Mouse (Mus musculus): ENCODE data around the gene Mtmr2. TPM values are rescaled to one million over a fixed set of nuclear protein-coding genes. Genes with fewer than 3 reads are reported as not detected.
A peak's percentile ranks its signal among the peaks of the same experiment; 100 is the strongest.
"Not testable (repeated sequence)": the region's sequence is repeated elsewhere in the genome, so short reads cannot be mapped to it uniquely, and the experiment has no call there.

Gene Mtmr2
- polyA plus RNA-seq, 1 experiment from 2014 or later, result 70.4 TPM

- ATAC-seq (ENCODE audit: insufficient read depth, low FRiP score), result not testable (repeated sequence)
Observed at GRCm38 (mm10) chr9:13790864-13791263, 42.7 kb downstream of the Mtmr2 start.

DNA sequence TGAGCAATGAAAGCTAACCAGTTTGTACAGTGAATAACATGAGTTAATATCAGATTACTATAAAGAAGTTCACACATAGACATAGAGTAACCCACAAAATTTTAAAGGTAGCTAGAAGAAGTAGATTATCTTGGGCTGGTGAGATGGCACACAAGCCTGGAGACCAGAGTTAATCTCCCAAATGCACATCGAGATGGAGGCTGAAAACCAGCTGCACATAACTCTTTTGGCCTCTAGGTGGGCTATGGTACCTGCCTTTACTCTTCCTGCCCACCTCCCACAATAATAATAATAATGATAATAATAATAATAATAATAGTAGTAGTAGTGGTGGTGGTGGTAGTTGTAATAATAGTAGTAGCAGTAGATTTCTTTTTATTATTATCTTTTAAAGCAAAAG lies 46.1 kb downstream of the Mtmr2 start:
- Histone ChIP-seq H3K4me2 (ENCODE audit: low read depth, low read length) (no peak overlapping the region), H3K27me3 (ENCODE audit: control insufficient read depth, insufficient read depth, low read length) (no peaks in the 10 kb centered on the region), H3K9me3 (replicated peaks; ENCODE audit: control insufficient read depth, low read length) (no peaks in the 10 kb centered on the region), H3K27ac (ENCODE audit: low read length) (no peak overlapping the region), H3K36me3 (ENCODE audit: control insufficient read depth, insufficient read depth, low read length) (peaks cover 9% of the 10 kb centered on the region; the same call in 1 of the 2 replicates), H3K9ac (ENCODE audit: low read length) (no peak overlapping the region), H3K4me3 (replicated peaks; ENCODE audit: low read length) (no peak overlapping the region), H3K4me1 (ENCODE audit: control insufficient read depth, insufficient read depth, low read length) (no peaks in the 10 kb centered on the region)
- no peak for ATAC-seq (ENCODE audit: insufficient read depth, low FRiP score)
- WGBS, result 73% methylated on average over 1 of the region's 1 CpGs

More at GRCm38 (mm10) chr9:13790864-13791263, 42.7 kb downstream of the Mtmr2 start:
- not testable (repeated sequence) for H3K4me3 ChIP-seq (replicated peaks; ENCODE audit: low read length); H3K9ac ChIP-seq (ENCODE audit: low read length); H3K4me1 ChIP-seq (ENCODE audit: control insufficient read depth, insufficient read depth, low read length); H3K27ac ChIP-seq (ENCODE audit: low read length); H3K4me2 ChIP-seq (ENCODE audit: low read depth, low read length); H3K9me3 ChIP-seq (replicated peaks; ENCODE audit: control insufficient read depth, low read length); H3K27me3 ChIP-seq (ENCODE audit: control insufficient read depth, insufficient read depth, low read length)
- 0 out of 2 replicates have a peak, but pooled peaks cover 13% of the 10 kb centered on the region for H3K36me3 ChIP-seq (ENCODE audit: control insufficient read depth, insufficient read depth, low read length)
- 96% methylated on average over 7 of the region's 8 CpGs for WGBS

GRCm38 (mm10) chr9:13794756-13795155 lies 46.5 kb downstream of the Mtmr2 start:
- no peak overlapping the region for H3K4me2 ChIP-seq (ENCODE audit: low read depth, low read length)
- H3K27ac ChIP-seq (ENCODE audit: low read length), result no peak overlapping the region
- no peaks in the 10 kb centered on the region for H3K27me3 ChIP-seq (ENCODE audit: control insufficient read depth, insufficient read depth, low read length)
- peaks cover 8% of the 10 kb centered on the region; the same call in 1 of the 2 replicates for H3K36me3 ChIP-seq (ENCODE audit: control insufficient read depth, insufficient read depth, low read length)
- H3K4me1 ChIP-seq (ENCODE audit: control insufficient read depth, insufficient read depth, low read length), result no peaks in the 10 kb centered on the region
- ATAC-seq (ENCODE audit: insufficient read depth, low FRiP score), result no peak
- H3K9ac ChIP-seq (ENCODE audit: low read length), result no peak overlapping the region
- no peak overlapping the region for H3K4me3 ChIP-seq (replicated peaks; ENCODE audit: low read length)
- H3K9me3 ChIP-seq (replicated peaks; ENCODE audit: control insufficient read depth, low read length), result no peaks in the 10 kb centered on the region
- 92% methylated on average over 2 of the region's 2 CpGs for WGBS

DNA sequence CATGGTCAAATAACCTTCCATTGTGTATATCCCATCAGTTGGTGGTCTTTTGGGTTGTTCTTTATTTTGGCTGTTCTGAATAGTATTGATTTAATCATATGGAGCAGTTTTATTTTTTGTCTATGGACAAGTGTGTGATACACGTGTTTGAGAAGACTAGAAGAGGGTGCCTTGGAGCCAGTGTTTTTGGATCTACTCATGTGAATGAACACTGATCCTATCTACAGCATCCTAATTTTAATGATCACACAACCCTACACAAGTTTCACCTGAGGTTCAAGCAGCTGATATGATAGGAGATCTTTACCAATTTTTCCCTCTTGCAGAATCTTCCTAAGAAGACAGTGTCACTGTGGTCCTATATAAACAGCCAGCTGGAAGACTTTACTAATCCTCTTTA lies 56.3 kb downstream of the Mtmr2 start:
- Histone ChIP-seq H3K27me3 (ENCODE audit: control insufficient read depth, insufficient read depth, low read length) (no peaks in the 10 kb centered on the region), H3K9ac (ENCODE audit: low read length) (no peak overlapping the region), H3K4me3 (replicated peaks; ENCODE audit: low read length) (no peak overlapping the region), H3K4me1 (ENCODE audit: control insufficient read depth, insufficient read depth, low read length) (no peaks in the 10 kb centered on the region), H3K9me3 (replicated peaks; ENCODE audit: control insufficient read depth, low read length) (no peaks in the 10 kb centered on the region), H3K36me3 (ENCODE audit: control insufficient read depth, insufficient read depth, low read length) (peaks cover 24% of the 10 kb centered on the region), H3K27ac (ENCODE audit: low read length) (no peak overlapping the region), H3K4me2 (ENCODE audit: low read depth, low read length) (no peak overlapping the region)
- WGBS, result 71% methylated on average over 1 of the region's 1 CpGs
- no peak for ATAC-seq (ENCODE audit: insufficient read depth, low FRiP score)

GRCm38 (mm10) chr9:13806854-13807253 lies 58.6 kb downstream of the Mtmr2 start:
- Histone ChIP-seq H3K4me2 (ENCODE audit: low read depth, low read length) (no peak overlapping the region), H3K9ac (ENCODE audit: low read length) (no peak overlapping the region), H3K4me1 (ENCODE audit: control insufficient read depth, insufficient read depth, low read length) (no peaks in the 10 kb centered on the region), H3K9me3 (replicated peaks; ENCODE audit: control insufficient read depth, low read length) (no peaks in the 10 kb centered on the region), H3K36me3 (ENCODE audit: control insufficient read depth, insufficient read depth, low read length) (peaks cover 34% of the 10 kb centered on the region), H3K27me3 (ENCODE audit: control insufficient read depth, insufficient read depth, low read length) (no peaks in the 10 kb centered on the region), H3K4me3 (replicated peaks; ENCODE audit: low read length) (no peak overlapping the region), H3K27ac (ENCODE audit: low read length) (no peak overlapping the region)
- WGBS, result 94% methylated on average over 7 of the region's 7 CpGs
- ATAC-seq (ENCODE audit: insufficient read depth, low FRiP score), result no peak

GRCm38 (mm10) chr9:13807657-13808056 lies 59.4 kb downstream of the Mtmr2 start:
- Histone ChIP-seq H3K9me3 (replicated peaks; ENCODE audit: control insufficient read depth, low read length) (no peaks in the 10 kb centered on the region), H3K4me2 (ENCODE audit: low read depth, low read length) (no peak overlapping the region), H3K36me3 (ENCODE audit: control insufficient read depth, insufficient read depth, low read length) (peaks cover 38% of the 10 kb centered on the region), H3K4me1 (ENCODE audit: control insufficient read depth, insufficient read depth, low read length) (no peaks in the 10 kb centered on the region), H3K9ac (ENCODE audit: low read length) (no peak overlapping the region), H3K27me3 (ENCODE audit: control insufficient read depth, insufficient read depth, low read length) (no peaks in the 10 kb centered on the region), H3K4me3 (replicated peaks; ENCODE audit: low read length) (no peak overlapping the region), H3K27ac (ENCODE audit: low read length) (no peak overlapping the region)
- WGBS, result 75% methylated on average over 5 of the region's 5 CpGs
- ATAC-seq (ENCODE audit: insufficient read depth, low FRiP score), result no peak

- Histone ChIP-seq H3K4me3 (replicated peaks; ENCODE audit: low read length) (no peak overlapping the region), H3K9me3 (replicated peaks; ENCODE audit: control insufficient read depth, low read length) (no peaks in the 10 kb centered on the region), H3K36me3 (ENCODE audit: control insufficient read depth, insufficient read depth, low read length) (peaks cover 36% of the 10 kb centered on the region), H3K4me1 (ENCODE audit: control insufficient read depth, insufficient read depth, low read length) (no peaks in the 10 kb centered on the region), H3K4me2 (ENCODE audit: low read depth, low read length) (no peak overlapping the region), H3K27ac (ENCODE audit: low read length) (no peak overlapping the region), H3K27me3 (ENCODE audit: control insufficient read depth, insufficient read depth, low read length) (no peaks in the 10 kb centered on the region), H3K9ac (ENCODE audit: low read length) (no peak overlapping the region)
- ATAC-seq (ENCODE audit: insufficient read depth, low FRiP score), result no peak
Observed at GRCm38 (mm10) chr9:13809937-13810336, 61.7 kb downstream of the Mtmr2 start.

DNA sequence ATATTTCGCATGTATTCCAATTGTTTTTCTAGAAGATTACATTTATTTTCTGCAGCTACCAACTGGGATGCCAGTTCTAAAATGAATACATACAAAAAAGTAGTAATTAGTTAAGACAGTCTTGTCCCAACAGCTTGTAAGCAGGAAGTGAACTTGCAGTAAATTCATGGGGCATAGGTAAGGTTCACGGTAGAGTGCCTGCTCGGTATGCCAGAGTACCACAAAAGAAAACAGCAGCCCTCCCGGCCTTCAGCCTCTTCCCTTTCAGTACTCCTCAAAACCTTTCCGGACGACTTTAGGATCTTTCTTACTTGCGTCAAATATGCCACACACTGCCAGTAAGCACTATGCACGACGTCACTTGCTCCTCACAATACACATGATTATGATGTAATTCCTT lies 70.2 kb downstream of the Mtmr2 start:
- no peaks in the 10 kb centered on the region for H3K27me3 ChIP-seq (ENCODE audit: control insufficient read depth, insufficient read depth, low read length)
- H3K27ac ChIP-seq (ENCODE audit: low read length), result no peak overlapping the region
- no peak overlapping the region for H3K4me3 ChIP-seq (replicated peaks; ENCODE audit: low read length)
- no peaks in the 10 kb centered on the region for H3K4me1 ChIP-seq (ENCODE audit: control insufficient read depth, insufficient read depth, low read length)
- 93% methylated on average over 9 of the region's 9 CpGs for WGBS
- no peak overlapping the region for H3K4me2 ChIP-seq (ENCODE audit: low read depth, low read length)
- H3K36me3 ChIP-seq (ENCODE audit: control insufficient read depth, insufficient read depth, low read length), result peaks cover 35% of the 10 kb centered on the region
- ATAC-seq (ENCODE audit: insufficient read depth, low FRiP score), result no peak
- H3K9me3 ChIP-seq (replicated peaks; ENCODE audit: control insufficient read depth, low read length), result no peaks in the 10 kb centered on the region
- H3K9ac ChIP-seq (ENCODE audit: low read length), result no peak overlapping the region

DNA sequence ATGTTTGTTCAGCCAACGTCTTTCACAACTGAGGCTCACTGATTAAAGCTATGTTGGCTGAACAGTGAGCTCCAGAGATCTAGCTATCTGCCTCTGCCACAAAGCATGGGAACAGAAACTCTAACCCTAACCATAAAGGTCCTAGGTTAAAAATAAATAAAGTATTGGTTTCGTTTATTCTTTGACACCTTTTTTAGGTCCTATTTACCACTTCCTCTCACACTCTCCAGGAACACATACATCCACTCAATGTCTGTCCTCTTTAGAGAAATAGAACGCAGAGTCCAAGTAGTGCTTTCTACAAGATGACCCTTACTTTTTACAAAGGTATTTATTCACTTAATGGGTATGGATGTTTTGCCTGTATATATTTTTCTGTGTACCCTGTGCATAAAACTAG lies 72.6 kb downstream of the Mtmr2 start:
- Histone ChIP-seq H3K4me3 (replicated peaks; ENCODE audit: low read length) (no peak overlapping the region), H3K9me3 (replicated peaks; ENCODE audit: control insufficient read depth, low read length) (no peaks in the 10 kb centered on the region), H3K27ac (ENCODE audit: low read length) (no peak overlapping the region), H3K4me2 (ENCODE audit: low read depth, low read length) (no peak overlapping the region), H3K9ac (ENCODE audit: low read length) (no peak overlapping the region), H3K27me3 (ENCODE audit: control insufficient read depth, insufficient read depth, low read length) (no peaks in the 10 kb centered on the region), H3K36me3 (ENCODE audit: control insufficient read depth, insufficient read depth, low read length) (peaks cover 26% of the 10 kb centered on the region), H3K4me1 (ENCODE audit: control insufficient read depth, insufficient read depth, low read length) (peaks cover 8% of the 10 kb centered on the region)
- 92% methylated on average over 3 of the region's 3 CpGs for WGBS
- no peak for ATAC-seq (ENCODE audit: insufficient read depth, low FRiP score)

DNA sequence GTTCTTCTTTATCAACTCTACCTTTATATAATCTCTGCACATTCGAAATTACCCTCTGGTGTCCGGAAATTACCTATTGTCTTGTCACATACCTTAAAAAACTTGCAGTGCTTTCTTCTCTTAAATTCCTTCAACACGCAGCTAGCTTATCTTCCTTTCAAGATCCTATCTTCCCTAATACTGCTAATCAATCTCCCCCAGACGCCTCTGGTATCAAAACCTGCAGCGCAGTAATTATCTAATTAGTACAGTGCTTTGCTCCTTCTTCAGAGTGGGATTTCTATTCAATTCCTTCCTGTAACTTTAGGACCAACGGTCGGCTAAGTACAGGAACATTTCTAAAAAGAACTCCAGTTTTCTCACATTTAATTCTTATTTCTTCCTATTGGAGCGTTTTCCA lies 77.7 kb downstream of the Mtmr2 start:
- Histone ChIP-seq H3K27ac (ENCODE audit: low read length) (peak overlapping the region; percentile 99), H3K4me1 (ENCODE audit: control insufficient read depth, insufficient read depth, low read length) (peaks cover 13% of the 10 kb centered on the region), H3K4me3 (replicated peaks; ENCODE audit: low read length) (peak overlapping the region; percentile 87), H3K4me2 (ENCODE audit: low read depth, low read length) (peak overlapping the region; percentile 79), H3K9ac (ENCODE audit: low read length) (peak overlapping the region; percentile 94), H3K9me3 (replicated peaks; ENCODE audit: control insufficient read depth, low read length) (no peaks in the 10 kb centered on the region), H3K36me3 (ENCODE audit: control insufficient read depth, insufficient read depth, low read length) (peaks cover under 1% of the 10 kb centered on the region; the same call in 1 of the 2 replicates), H3K27me3 (ENCODE audit: control insufficient read depth, insufficient read depth, low read length) (no peaks in the 10 kb centered on the region)
- no peak for ATAC-seq (ENCODE audit: insufficient read depth, low FRiP score)
- 1% methylated on average over 8 of the region's 8 CpGs for WGBS

Measured in stomach, embryonic 16.5 days (tissue).